Mouse (Mus musculus) embryo, embryonic 9.5 days (tissue): ENCODE results near the gene Gm28308.

Experiments
- DNase-seq: peaks from one replicate; pipeline ENCODE4 v3.0.0-alpha.2; 2017; ENCODE audit errors: extremely low spot score

Gene Gm28308

GRCm38 (mm10) chr6:52205221-52205620 lies 7.9 kb downstream of the Gm28308 start:
- peak; percentile 63 for DNase-seq

- peak; percentile 92 for DNase-seq
These were observed 8.9 kb downstream of the Gm28308 start, which contains the start of gene Hoxa5 for GRCm38 (mm10) chr6:52204050-52204752. TSS of gene Hoxa5 (minus strand) at chr6:52204587.

- no peak for DNase-seq
These were observed 9.6 kb downstream of the Gm28308 start for GRCm38 (mm10) chr6:52203371-52204049.

- DNase-seq = no peak
These were observed 10.1 kb downstream of the Gm28308 start for GRCm38 (mm10) chr6:52203121-52203370.

- DNase-seq = no peak
These were observed 10.6 kb downstream of the Gm28308 start for GRCm38 (mm10) chr6:52202362-52203120.

- no peak for DNase-seq
These were observed 11.9 kb downstream of the Gm28308 start for GRCm38 (mm10) chr6:52201269-52201668.

- no peak for DNase-seq
These were observed 12.3 kb downstream of the Gm28308 start for GRCm38 (mm10) chr6:52200751-52201250.

GRCm38 (mm10) chr6:52200073-52200750 lies 12.9 kb downstream of the Gm28308 start:
- peak; percentile 73 for DNase-seq

GRCm38 (mm10) chr6:52197271-52197670 lies 15.9 kb downstream of the Gm28308 start:
- DNase-seq = peak; percentile 63

GRCm38 (mm10) chr6:52196811-52197210 lies 16.3 kb downstream of the Gm28308 start:
- no peak for DNase-seq

- DNase-seq = peak; percentile 66
These were observed 18.4 kb downstream of the Gm28308 start for GRCm38 (mm10) chr6:52194690-52195089.

- DNase-seq = peak; percentile 90
These were observed 21.1 kb downstream of the Gm28308 start for GRCm38 (mm10) chr6:52191860-52192550.

- DNase-seq = no peak
These were observed 22.0 kb downstream of the Gm28308 start, which contains the start of gene Hoxa4 for GRCm38 (mm10) chr6:52190906-52191810. TSS of gene Hoxa4 (minus strand) at chr6:52191753.

GRCm38 (mm10) chr6:52190410-52190809 lies 22.7 kb downstream of the Gm28308 start:
- peak; percentile 71 for DNase-seq

- DNase-seq = no peak
These were observed 23.2 kb downstream of the Gm28308 start for GRCm38 (mm10) chr6:52189909-52190308.

- no peak for DNase-seq
These were observed 24.0 kb downstream of the Gm28308 start for GRCm38 (mm10) chr6:52189172-52189591.

- DNase-seq = no peak
These were observed 26.6 kb downstream of the Gm28308 start for GRCm38 (mm10) chr6:52186500-52186899.

- no peak for DNase-seq
These were observed 27.3 kb downstream of the Gm28308 start for GRCm38 (mm10) chr6:52185834-52186233.

GRCm38 (mm10) chr6:52185222-52185621 lies 27.9 kb downstream of the Gm28308 start:
- no peak for DNase-seq

GRCm38 (mm10) chr6:52184668-52185067 lies 28.5 kb downstream of the Gm28308 start:
- DNase-seq = no peak
